Mouse (Mus musculus): ENCODE measurements around the gene Olfr1191-ps1.
"Not testable (repeated sequence)": the region's sequence is repeated elsewhere in the genome, so short reads cannot be mapped to it uniquely, and the experiment has no call there.

Olfr1191-ps1 gene
- long read RNA-seq, experiment 1 = 0 reads
- long read RNA-seq, experiment 2 = 0 reads

- intact Hi-C loops (cut with DNase I) = not testable (repeated sequence)
Observed at GRCm38 (mm10) chr2:88640242-88640641, at the start of gene Olfr1191-ps1. Gene Olfr1191-ps1, plus strand, starts transcription at chr2:88640542.

GRCm38 (mm10) chr2:88648209-88648608, 7.9 kb downstream of the Olfr1191-ps1 start, which contains the start of gene Olfr1192-ps1:
Gene Olfr1192-ps1, plus strand, starts transcription at chr2:88648509.
- intact Hi-C loops (cut with DNase I) = no loop called here

- intact Hi-C loops (cut with DNase I) = not testable (repeated sequence)
Observed at GRCm38 (mm10) chr2:88675328-88675727, 35.0 kb downstream of the Olfr1191-ps1 start, which contains the start of gene Olfr1193. Gene Olfr1193, plus strand, starts transcription at chr2:88675628.

GRCm38 (mm10) chr2:88689087-88689486, 48.7 kb downstream of the Olfr1191-ps1 start, which contains the start of gene Olfr1195:
Gene Olfr1195, minus strand, starts transcription at chr2:88689187.
- intact Hi-C loops (cut with DNase I) = no loop called here
